Mouse (Mus musculus) urinary bladder, postnatal 4 days (tissue): ENCODE results near the gene Trpv4.

Source experiments
- DNase-seq, 2 experiments: peaks; one replicate each; pipeline ENCODE4 v3.0.0; 2021 to 2022; ENCODE audit warnings: low spot score in 2 of 2

The Trpv4 gene

GRCm38 (mm10) chr5:114618851-114619250 lies 39.4 kb downstream of the Trpv4 start:
- DNase-seq: peak; percentile 58 to 85

DNA sequence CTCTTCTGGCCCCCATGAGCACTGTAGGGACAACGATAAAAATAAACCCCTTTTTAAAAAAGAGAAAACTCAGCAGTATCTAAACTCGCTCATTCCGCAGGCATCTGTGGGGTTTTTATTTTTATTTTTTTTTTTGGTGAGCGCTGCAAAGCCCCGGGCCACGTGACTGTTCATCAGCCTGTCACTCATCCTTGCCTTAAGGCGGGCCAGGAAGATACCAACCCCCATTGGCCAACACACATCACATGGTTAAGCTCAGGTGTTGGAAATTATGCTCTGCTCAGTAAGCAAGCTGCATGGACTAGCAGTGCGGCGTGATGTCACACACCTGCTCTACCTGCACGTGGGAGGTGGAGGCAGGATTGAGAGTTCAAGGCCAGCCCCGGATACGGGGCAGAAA lies 40.4 kb downstream of the Trpv4 start:
- no peak for DNase-seq

GRCm38 (mm10) chr5:114616336-114617061 lies 41.7 kb downstream of the Trpv4 start:
- DNase-seq: no peak

DNA sequence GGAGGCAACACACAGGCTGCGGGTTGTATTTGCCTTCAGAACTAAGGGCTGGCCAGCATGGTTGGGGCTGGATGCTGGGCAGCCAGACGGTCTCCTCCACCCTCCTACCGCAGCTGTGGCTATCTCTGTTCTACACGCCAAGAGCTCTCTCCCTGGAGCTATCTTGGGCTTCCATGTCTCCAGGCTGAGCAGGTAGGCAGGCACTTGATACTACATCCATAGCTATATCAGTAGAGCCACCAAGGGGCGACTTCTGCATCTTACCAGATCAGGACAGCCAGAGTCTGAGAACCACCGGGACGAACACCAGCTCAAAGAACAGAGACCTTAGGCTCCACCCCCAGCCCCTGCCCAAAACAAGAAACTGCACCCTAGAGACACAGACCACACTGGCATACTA lies 43.4 kb downstream of the Trpv4 start:
- DNase-seq: no peak

DNA sequence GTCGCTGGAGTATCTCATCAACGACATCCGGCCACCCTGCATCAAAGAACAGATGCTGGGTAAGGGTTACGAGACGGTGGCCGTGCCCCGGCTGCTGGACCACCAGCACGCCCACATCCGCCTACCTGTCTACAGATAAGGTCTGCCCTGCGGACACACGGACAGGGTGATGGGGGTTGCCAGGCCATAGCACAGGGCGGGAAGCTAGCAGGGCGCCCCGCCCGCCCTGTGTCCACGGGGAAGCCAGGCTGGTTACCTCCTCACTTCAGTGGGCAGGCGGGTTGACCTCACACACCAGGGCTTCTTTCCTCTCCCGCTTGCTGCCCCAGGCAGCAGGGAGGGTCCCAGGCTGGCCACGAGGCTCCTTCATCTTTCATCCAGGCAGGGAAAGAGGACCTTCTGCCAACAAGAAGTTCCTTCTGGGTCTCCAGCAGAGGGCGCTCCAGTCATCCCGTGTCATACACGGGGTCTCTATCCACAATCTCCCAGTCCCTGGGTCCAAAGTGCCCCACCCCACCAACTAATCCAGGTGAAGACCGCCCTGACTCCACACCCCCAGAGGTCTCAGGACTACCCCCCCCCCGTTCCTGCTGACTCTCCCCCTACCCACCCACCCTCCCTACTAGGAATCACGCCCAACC lies 46.1 kb downstream of the Trpv4 start:
- no peak for DNase-seq

- DNase-seq: no peak
These were observed 47.0 kb downstream of the Trpv4 start for GRCm38 (mm10) chr5:114611256-114611655.

GRCm38 (mm10) chr5:114608516-114608915 lies 49.7 kb downstream of the Trpv4 start:
- DNase-seq: peak; percentile 69 to 87

DNA sequence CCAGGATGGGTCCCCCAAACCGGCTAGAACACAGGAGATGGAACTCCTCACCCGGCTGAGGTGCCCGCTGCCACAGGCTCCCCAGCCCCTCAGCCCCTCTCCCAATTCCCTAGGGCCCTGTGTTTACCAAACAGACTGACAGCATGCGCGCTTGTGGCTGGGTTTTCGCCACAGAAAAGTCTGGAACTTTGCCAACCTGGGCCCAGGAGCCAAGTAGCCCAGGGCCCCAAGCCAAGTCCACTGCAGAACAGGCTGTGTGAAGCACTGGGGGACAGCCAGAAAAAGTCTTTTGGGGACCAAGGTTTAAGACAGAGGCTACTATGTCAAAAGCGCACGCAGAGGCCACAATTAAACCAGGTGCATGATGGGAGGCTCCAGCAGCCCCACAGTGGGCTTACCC lies 50.6 kb downstream of the Trpv4 start:
- no peak for DNase-seq

- no peak for DNase-seq
These were observed 52.2 kb downstream of the Trpv4 start for GRCm38 (mm10) chr5:114605981-114606380.

DNA sequence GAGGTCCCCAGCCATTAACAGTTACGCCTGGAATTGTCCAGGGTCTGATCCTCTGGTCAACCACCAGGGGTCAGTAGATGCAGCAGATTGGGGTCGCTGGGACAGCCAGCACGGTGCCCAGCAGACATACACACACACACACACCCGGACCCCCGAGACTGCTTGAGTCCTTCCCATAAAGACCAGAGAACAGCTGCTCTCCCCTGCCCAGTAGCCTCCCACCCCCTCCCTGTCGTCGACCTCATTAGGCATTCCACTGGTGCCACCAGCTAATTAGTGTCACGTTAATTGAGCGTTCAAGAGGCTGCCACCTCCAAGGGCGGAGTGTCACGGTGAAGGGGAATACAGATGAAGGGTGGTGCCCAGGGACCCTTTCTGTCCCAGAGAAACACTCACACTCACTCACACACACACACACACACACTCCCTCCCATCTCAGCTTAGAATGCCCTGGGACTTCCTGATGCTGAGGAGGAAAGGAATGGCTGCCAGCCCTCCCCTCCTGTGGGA lies 53.4 kb downstream of the Trpv4 start:
- no peak for DNase-seq

DNA sequence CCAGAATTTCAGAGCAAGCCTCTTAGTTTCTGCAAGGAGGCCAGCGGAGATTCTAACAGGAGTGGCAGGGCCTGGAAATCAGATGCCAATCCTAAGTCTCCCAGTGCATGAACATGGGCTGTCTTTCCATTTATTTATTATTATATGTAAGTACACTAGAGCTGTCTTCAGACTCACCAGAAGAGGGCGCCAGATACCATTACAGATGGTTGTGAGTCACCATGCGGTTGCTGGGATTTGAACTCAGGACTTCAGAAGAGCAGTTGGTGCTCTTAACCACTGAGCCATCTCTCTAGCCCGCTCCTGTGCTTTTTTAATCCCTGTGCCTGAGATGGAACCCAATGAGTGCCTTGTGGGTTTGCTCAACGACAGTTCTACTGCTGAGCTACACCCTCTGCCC lies 54.2 kb downstream of the Trpv4 start:
- no peak for DNase-seq

- DNase-seq: no peak
These were observed 56.2 kb downstream of the Trpv4 start for GRCm38 (mm10) chr5:114602012-114602411.

- no peak for DNase-seq
These were observed 60.6 kb downstream of the Trpv4 start for GRCm38 (mm10) chr5:114597652-114598051.

GRCm38 (mm10) chr5:114597222-114597621 lies 61.0 kb downstream of the Trpv4 start:
- DNase-seq: no peak

- no peak for DNase-seq
These were observed 61.6 kb downstream of the Trpv4 start for GRCm38 (mm10) chr5:114596604-114597003.

DNA sequence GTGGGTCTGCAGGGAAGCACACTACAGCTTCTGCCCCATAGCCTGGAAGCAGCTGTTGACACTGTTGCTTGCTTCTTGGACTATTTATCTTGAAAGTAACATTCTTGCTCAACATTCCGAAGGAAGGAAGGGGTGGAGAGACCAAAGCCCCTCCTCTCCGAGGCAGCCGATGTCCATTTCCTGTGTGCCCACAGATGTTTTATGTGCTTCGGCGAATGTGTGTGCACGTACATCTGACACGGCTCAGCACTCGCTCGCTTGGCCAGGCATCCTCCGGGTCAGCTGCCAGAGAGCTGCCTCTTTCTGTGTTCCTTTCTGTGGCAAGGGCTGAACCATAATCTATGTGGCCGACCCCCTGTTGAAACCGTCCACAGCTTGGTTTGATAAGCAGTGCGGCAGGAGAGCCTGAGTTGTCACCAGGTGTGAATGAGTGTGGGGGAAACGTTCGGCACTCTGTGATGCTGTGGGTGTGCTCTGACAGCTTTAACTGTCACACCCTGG lies 63.4 kb downstream of the Trpv4 start:
- no peak for DNase-seq

DNA sequence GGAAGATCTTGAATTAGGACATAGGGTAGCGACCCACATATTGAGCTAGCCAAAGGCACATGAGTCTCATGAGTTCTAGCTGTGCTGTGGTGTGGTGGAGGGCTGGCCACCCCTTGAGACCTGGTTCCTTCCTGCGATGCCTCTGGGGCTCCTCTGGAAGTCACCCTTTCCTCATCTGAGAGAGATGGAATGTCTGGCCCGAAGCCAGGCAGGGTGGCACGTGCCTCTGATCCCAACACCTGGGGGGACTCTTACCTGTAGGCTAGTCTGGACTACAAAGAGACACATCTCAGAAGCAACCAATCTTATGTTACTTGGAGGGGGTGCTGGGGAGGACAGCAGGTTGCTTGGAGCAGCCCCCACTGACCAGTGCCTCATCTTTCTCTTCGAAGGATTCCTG lies 64.3 kb downstream of the Trpv4 start:
- DNase-seq: no peak

DNA sequence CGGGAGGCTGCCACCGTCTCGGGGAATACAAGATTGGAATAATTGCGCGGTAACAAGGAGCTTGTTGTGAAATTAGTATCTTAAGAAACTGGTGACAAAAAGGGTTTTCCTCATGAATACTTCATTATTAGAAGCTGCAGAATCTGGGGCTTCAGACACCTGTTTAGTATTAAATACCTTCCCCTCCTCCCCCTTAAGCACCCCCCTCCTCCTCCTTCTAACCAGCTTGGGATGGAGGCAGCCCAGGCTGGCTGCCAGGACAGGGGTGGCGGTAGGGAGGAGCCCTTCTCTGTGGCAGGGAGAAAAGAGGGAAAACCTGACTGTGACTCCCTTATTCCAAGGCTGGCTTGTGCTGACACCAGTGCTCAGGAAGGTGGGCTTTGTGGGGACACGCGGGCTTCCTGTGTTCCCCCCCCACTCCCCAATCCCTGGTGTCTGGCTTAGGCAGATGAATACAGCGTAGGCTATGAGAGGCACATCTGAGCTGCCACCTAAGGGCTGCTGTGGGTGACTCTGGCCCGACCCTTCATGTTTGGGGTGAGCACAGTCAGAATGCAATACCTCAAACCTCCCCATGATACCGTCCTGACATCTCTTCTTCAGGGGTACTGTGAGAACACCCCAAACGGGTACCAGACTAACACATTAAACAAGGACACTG lies 64.9 kb downstream of the Trpv4 start:
- no peak for DNase-seq

DNA sequence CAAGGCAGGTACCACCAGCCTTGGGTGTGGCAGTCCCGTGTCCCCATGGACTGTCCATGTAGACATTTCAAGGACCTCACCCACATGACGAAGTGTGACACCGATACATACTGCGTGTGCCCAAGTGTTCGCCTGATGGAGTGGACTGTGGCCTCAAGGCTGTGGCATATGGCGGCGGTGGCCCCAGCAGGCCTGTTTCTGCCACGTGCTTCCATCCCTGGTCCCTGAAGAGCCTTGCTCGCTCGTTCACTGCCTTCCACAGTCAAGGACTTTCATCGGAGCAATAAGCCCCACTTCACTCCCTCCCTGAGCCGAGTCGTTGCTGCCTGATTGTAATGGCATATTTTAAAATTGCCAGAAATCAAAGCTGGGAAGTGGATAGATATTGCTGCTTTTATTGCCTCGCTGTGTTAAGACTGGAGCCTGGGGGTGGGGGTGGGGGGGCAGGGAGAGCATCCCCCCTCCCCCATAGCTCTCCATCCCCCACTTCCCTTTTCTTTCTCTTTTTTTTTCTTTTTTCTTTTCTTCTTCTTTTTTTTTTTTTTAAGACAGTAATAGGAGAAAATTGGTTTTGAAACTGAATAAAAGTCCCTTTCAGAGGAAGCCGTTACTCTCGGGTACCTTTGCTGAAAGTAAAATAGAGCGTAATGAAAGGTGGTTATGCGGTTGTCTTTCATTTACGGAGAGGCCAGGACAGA lies 65.6 kb downstream of the Trpv4 start:
- no peak for DNase-seq

GRCm38 (mm10) chr5:114591151-114591561 lies 67.1 kb downstream of the Trpv4 start:
- no peak for DNase-seq

- no peak for DNase-seq
These were observed 67.9 kb downstream of the Trpv4 start for GRCm38 (mm10) chr5:114590043-114590913.
